14 mouse cellular contexts compared by ENCODE assay signal in genomic region chr3:149182095-149182494, GRCm38 (mm10).
"Had no signal": no experiment of that assay in that cellular context is flagged by ENCODE, and none has a peak within 500 bp of the region (broad histone marks: within the 10 kb centered on the region; RNA-seq: fewer than 3 reads in every experiment).

No protein-coding gene starts in this region.

- H3K4me2 ChIP-seq: limb, embryonic 15.5 days; midbrain, embryonic 12.5 days; neural tube, embryonic 13.5 days had no signal

- H3K27me3 ChIP-seq: limb, embryonic 15.5 days; midbrain, embryonic 12.5 days; neural tube, embryonic 13.5 days had no signal

- DNase-seq: layer of hippocampus, adult 9-11 months; layer of hippocampus, postnatal 36 days; lung, adult 18-20 months; retina, postnatal 1 day; right cerebral cortex, postnatal 4 days; spleen, adult 18-20 months; thymus, adult 18-20 months; thymus, postnatal 14 days had no signal

- ATAC-seq: hindbrain, postnatal 0 days; midbrain, embryonic 16.5 days had no signal

- H3K27ac ChIP-seq: hindbrain, postnatal 0 days; kidney, postnatal 0 days; limb, embryonic 15.5 days; midbrain, embryonic 12.5 days; neural tube, embryonic 13.5 days had no signal

- H3K4me3 ChIP-seq: limb, embryonic 15.5 days; midbrain, embryonic 12.5 days; neural tube, embryonic 13.5 days had no signal

- H3K9ac ChIP-seq: limb, embryonic 15.5 days; midbrain, embryonic 12.5 days; neural tube, embryonic 13.5 days had no signal

- H3K9me3 ChIP-seq: limb, embryonic 15.5 days; midbrain, embryonic 12.5 days; neural tube, embryonic 13.5 days had no signal

- H3K36me3 ChIP-seq: limb, embryonic 15.5 days; midbrain, embryonic 12.5 days; neural tube, embryonic 13.5 days had no signal
